Mouse (Mus musculus) ZHBTc4 (cell line): Measurements from ENCODE around the gene Olfr195.
"Not testable (repeated sequence)": the region's sequence is repeated elsewhere in the genome, so short reads cannot be mapped to it uniquely, and the experiment has no call there.

Experiments
- DNase-seq: peaks from one replicate; pipeline ENCODE4 v3.0.0-alpha.2; 2011; ENCODE audit warnings: low read depth, low spot score

Olfr195 gene

GRCm38 (mm10) chr16:59146746-59147145, at the start of gene Olfr195:
TSS of gene Olfr195 (plus strand) at chr16:59147046.
- DNase-seq: no peak

GRCm38 (mm10) chr16:59105312-59105711, 41.5 kb upstream of the Olfr195 start:
- DNase-seq: no peak

GRCm38 (mm10) chr16:59108522-59108921, 38.3 kb upstream of the Olfr195 start:
- not testable (repeated sequence) for DNase-seq

- DNase-seq: no peak
Measured at GRCm38 (mm10) chr16:59111781-59112180, 35.1 kb upstream of the Olfr195 start, which contains the start of gene Olfr193. TSS of gene Olfr193 (minus strand) at chr16:59111881.

- DNase-seq: no peak
Measured at GRCm38 (mm10) chr16:59120969-59121368, 25.9 kb upstream of the Olfr195 start, which contains the start of gene Olfr194. TSS of gene Olfr194 (minus strand) at chr16:59121069.

GRCm38 (mm10) chr16:59130740-59131139, 16.1 kb upstream of the Olfr195 start:
- no peak for DNase-seq

- peak; percentile 11 for DNase-seq
Measured at GRCm38 (mm10) chr16:59141105-59141504, 5.7 kb upstream of the Olfr195 start.

- no peak for DNase-seq
Measured at GRCm38 (mm10) chr16:59151996-59152395, 5.2 kb downstream of the Olfr195 start.

GRCm38 (mm10) chr16:59170354-59170753, 23.5 kb downstream of the Olfr195 start, which contains the start of gene Olfr196:
TSS of gene Olfr196 (minus strand) at chr16:59170454.
- DNase-seq: no peak
